Mouse (Mus musculus) lung, postnatal 0 days (tissue): ENCODE data around the gene Slc38a2.

Experiments
- CTCF ChIP-seq: IDR thresholded peaks from 2 replicates; pipeline ENCODE4 v1.5.1; 2016; ENCODE audit warnings: antibody characterized with exemption, mild to moderate bottlenecking
- EP300 ChIP-seq: IDR thresholded peaks from 2 replicates; pipeline ENCODE4 v1.6.1; 2016; ENCODE audit warnings: antibody characterized with exemption, mild to moderate bottlenecking, control low read depth

- TF ChIP-seq CTCF, result no peak
- no peak for TF ChIP-seq EP300
Measured at GRCm38 (mm10) chr15:96669721-96670120, 29.8 kb downstream of the Slc38a2 start.
